Mouse (Mus musculus) liver, embryonic 14.5 days (tissue): Measurements from ENCODE around the gene Ngrn.

Experiments
- CTCF ChIP-seq: IDR thresholded peaks from 2 replicates; pipeline ENCODE4 v1.5.1; 2016; ENCODE audit warnings: antibody characterized with exemption, low read depth, control low read depth
- EP300 ChIP-seq: IDR thresholded peaks from 2 replicates; pipeline ENCODE4 v1.6.1; 2016; ENCODE audit warnings: antibody characterized with exemption, low read depth

- TF ChIP-seq CTCF, result no peak
- no peak for TF ChIP-seq EP300
These were observed 40.7 kb upstream of the Ngrn start for GRCm38 (mm10) chr7:80220237-80220797.
